Mouse (Mus musculus): ENCODE results near the gene Saa2.
"Not testable (repeated sequence)": the region's sequence is repeated elsewhere in the genome, so short reads cannot be mapped to it uniquely, and the experiment has no call there.

The Saa2 gene

GRCm38 (mm10) chr7:46751490-46751889 lies at the start of gene Saa2:
Saa2 (plus strand) TSS chr7:46751790.
- DNase-seq, result no peak

DNA sequence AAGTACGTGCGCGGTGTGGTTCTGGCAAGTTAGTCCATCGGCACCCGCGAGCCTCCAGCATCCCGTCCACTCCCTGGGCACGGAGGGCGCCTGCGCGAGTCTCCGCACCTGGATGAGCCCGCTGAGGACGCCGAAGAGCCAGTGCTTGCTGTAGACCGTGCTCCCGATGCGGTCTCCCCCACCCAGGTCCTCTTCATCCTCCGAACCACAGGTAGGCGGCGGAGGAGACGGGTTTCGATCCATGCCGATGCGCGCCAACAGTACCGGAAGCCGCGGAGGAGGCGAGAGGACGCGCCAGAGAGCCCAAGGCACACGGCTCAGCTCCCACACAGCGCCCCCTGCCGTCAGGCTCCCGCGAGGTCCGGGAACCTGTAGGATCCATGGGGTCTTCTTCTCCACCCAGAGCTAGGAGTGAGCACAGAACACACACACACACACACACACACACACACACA lies 41.2 kb upstream of the Saa2 start, which contains the start of gene Saal1:
Gene Saal1, minus strand, starts transcription at position 291 of the 455 bp plus-strand sequence.
- peak; percentile 78 for DNase-seq

DNA sequence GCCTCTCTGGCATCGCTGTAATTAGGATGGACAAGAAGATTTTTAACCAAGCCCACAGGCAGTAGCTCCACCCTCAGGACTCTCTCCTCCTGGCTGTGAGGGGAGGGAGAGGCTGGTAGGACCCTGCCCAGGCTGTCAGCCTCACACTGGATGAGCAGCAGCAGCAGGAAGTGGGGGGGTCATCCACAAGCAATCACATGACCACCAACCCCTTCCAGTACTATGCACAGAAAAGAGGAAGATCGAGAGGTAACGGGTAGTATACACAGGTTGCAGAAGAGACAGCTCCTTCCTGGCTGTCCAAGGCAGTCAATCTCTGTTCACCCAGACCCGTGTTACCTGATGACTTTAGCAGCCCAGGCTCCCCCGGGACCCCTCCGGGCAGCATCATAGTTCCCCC lies 39.3 kb upstream of the Saa2 start:
- no peak for DNase-seq

DNA sequence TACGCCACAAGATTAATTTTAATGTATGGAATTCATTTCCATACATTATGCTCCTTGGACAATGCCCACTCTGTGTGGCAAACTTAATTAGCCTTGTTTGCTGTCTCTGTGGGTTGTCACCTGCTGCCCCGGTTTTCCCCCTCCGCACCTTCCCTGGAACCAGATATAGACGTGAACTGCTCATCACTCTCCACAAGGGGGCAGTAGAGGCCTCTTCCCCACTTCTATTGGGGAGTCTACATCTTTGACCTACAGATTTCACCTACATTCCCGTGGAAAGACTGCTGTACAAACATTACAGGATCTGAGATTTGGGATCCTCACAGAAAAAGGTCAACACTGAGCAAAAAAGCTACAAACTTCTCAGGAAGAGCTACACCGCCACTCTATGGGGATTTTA lies 37.1 kb upstream of the Saa2 start:
- peak; percentile 55 for DNase-seq

- no peak for DNase-seq
Observed at GRCm38 (mm10) chr7:46715600-46715999, 36.0 kb upstream of the Saa2 start, which contains the start of gene Saa3. Saa3 (minus strand) TSS chr7:46715700.

- DNase-seq, result no peak
Observed at GRCm38 (mm10) chr7:46716897-46717296, 34.7 kb upstream of the Saa2 start.

GRCm38 (mm10) chr7:46718591-46719270 lies 32.9 kb upstream of the Saa2 start:
- no peak for DNase-seq

GRCm38 (mm10) chr7:46719526-46719925 lies 32.1 kb upstream of the Saa2 start:
- DNase-seq, result no peak

DNA sequence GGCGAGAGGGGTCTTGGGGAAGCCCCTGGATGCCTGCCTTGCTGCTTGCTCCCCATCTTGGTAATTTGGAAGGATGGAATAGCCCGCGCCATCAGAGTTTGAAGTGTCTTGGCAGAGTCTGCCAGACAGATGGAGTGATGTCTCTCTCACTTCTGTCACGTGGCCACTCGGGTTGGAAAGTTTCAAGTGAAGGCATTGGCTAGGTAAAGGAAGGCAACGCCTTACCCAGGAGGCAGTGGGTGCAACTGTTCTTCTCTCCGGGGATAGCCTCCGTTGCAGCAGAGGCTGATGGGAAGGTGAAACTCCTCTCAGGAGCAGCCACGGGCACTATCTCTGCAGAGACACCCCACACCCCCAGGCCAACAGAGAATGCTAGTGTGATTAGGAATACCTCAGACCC lies 31.1 kb upstream of the Saa2 start:
- DNase-seq, result no peak

DNA sequence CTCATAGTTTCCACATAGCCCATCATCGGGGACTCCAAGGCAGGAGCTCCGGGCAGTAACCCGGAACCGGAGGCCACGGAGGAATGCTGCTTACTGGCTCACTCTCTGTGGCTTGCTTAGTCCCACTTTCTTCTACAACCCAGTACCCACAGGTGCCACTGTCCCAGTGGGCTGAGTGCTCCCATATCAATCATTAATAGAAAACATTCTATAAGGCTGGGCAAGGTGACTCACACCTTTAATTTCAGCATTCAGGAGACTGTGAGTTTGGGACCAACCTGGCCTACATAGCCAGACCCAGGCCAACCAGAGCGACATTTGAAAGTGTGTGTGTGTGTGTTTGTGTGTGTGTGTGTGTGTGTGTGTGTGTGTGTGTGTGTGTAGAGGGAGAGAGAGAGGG lies 28.2 kb upstream of the Saa2 start:
- no peak for DNase-seq

GRCm38 (mm10) chr7:46723849-46724248 lies 27.7 kb upstream of the Saa2 start:
- DNase-seq, result no peak

DNA sequence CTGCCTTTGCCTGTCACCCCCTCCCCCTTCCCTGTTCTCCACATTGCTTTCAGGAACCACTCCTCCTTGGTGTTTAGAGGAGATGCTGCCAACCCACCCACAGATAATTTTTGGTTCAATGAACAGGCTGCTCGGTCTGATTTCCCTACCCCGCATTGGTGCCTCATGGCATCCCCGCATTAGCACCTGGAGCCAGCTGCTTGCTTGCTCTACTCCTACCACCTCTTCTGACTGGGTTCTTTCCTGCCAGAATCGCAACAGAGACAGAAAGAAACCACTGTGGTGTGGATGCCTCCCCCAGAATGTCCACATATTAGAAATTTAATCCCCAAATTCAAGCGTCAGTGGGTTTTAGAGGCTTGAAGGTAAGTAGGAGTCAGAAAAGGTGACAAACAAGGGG lies 27.2 kb upstream of the Saa2 start:
- DNase-seq, result peak; percentile 19

- no peak for DNase-seq
Observed at GRCm38 (mm10) chr7:46727584-46727983, 24.0 kb upstream of the Saa2 start.

DNA sequence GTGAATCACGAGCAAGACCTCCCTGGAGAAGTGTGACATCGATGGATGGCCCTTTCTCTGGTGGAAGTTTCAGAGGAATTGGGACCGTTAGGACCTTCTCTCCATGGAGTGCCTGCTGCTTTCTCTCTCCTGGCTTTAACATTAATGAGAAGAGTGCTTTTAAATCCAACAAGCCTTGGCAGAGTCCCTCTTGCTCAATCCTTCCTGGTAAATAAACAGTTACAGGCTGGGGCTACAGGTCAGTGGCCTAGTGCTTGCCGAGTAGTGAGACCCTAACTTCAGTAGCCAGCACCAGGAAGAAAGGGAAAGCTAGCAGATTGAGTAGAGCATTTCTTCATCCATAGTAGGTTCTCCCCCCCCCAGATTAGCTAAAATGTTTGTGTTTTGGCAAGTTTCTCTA lies 19.1 kb upstream of the Saa2 start, which contains the start of gene Saa4:
Gene Saa4, minus strand, starts transcription at position 146 of the 400 bp plus-strand sequence.
- DNase-seq, result no peak

- DNase-seq, result no peak
Observed at GRCm38 (mm10) chr7:46734983-46735382, 16.6 kb upstream of the Saa2 start.

DNA sequence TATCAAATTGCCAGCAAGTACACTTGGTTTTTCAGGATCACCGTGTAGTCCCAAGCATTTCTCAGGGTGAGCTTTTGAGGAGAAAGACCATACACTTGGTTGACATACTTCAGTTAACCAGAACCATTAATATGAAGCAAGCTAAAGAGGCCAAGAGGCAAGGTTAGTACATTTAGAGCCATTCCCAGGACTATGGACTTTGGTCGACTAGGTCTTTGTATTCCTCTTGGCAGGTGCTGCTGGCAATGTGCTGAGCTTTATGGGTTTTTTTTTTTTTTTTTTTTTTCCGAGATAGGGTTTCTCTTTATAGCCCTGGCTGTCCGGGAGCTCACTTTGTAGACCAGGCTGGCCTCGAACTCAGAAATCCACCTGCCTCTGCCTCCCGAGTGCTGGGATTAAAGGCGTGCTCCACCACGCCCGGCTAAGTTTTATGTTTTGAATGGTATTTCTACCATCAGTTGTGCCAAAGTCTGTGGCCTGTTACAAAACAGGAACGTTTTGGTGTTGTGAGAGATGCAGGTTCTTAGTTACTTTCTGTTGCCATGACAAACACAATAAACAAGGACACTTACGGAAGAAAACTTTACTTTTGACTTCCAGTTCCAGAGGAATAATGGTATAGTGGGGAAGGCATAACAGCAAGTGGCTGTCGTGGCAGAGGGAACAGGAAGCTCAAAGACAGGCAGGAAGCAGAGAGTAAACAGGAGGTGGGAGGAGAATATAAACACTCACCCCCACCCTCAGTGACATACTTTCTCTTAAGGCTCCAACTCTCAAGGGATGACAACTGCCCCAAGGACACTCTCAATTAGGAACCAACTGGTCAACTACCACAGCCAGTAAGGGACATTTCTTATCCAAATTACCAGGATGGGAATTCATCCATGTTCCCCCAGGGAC lies 12.8 kb upstream of the Saa2 start:
- DNase-seq, result no peak

DNA sequence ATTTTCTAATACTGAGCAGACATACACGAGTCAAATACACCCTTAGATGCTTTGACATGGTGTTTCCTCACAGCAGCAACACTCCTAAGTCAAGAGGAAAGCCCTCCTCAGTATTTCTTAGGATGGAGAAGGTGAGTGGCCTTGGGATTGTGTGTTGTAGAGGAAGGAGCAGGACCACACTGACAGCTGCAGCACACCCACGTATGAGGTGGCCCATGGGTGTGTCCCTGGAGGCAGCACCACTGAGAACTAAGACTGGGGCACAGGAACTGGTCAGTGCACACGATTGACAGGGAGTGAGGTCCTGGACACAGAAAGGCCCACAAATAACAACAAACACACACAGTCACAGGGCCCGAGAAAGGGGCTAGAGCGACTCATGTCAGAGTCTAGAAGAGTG lies 11.5 kb upstream of the Saa2 start:
- DNase-seq, result not testable (repeated sequence)

- not testable (repeated sequence) for DNase-seq
Observed at GRCm38 (mm10) chr7:46742880-46743279, 8.7 kb upstream of the Saa2 start, which contains the start of gene Saa1. Saa1 (minus strand) TSS chr7:46742980.

GRCm38 (mm10) chr7:46745816-46746215 lies 5.8 kb upstream of the Saa2 start:
- DNase-seq, result no peak

GRCm38 (mm10) chr7:46746381-46746780 lies 5.2 kb upstream of the Saa2 start:
- DNase-seq, result no peak

DNA sequence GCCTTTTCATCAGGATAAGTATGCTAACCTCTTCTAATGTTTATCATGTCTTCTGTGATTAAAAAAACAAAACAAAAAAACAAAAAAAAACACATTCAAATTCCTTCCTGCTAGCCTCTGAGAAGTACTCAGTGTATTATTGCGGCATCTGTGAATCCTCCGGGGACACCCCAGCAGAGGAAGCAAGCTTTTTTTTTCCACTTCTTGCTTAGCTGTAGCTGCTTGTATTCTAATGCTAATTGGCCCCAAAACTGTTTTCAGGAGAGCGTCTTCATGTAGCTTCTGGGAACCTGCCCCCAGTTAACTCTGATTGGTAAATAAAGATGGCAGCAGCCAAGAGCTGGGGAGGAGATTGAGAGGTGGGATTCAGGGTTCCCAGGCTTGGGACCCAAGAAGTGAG lies 3.1 kb upstream of the Saa2 start:
- no peak for DNase-seq

GRCm38 (mm10) chr7:46761049-46761795 lies 9.6 kb downstream of the Saa2 start:
- no peak for DNase-seq

DNA sequence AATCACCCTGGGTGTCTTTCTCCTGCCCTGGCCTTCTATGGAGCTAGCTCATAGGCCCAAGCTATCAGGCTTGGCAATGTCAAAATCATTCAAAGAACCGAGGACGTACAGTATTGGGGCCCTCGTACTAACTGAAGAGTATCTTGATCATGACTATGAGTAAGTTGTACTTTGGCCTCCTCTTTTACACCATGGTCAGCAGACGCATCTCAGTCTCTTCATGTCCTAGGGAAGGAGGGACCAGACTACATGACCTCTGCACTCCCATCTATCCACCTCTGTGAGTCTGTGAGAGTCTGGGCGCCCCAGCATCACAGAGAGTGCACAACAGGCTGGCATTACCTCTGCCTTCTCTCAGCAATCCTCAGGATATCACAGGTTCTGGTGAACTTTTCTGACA lies 11.0 kb downstream of the Saa2 start:
- DNase-seq, result no peak
